Mouse (Mus musculus): ENCODE results near the gene Sowaha. TPM values are rescaled to one million over a fixed set of nuclear protein-coding genes. Genes with fewer than 3 reads are reported as not detected.

The Sowaha gene
- polyA plus RNA-seq, 1 experiment from 2014 or later = 0.58 TPM

GRCm38 (mm10) chr11:53436338-53436737 lies 43.7 kb downstream of the Sowaha start:
- H3K27me3 ChIP-seq (ENCODE audit: control insufficient read depth, insufficient read depth, low read length) = no peaks in the 10 kb centered on the region
- no peak overlapping the region for H3K27ac ChIP-seq (ENCODE audit: low read length)
- H3K4me2 ChIP-seq (ENCODE audit: low read depth, low read length) = no peak overlapping the region
- 0 out of 2 replicates have a peak, but pooled peaks cover 4% of the 10 kb centered on the region for H3K4me1 ChIP-seq (ENCODE audit: control insufficient read depth, insufficient read depth, low read length)
- no peak for ATAC-seq (ENCODE audit: insufficient read depth, low FRiP score)
- no peak overlapping the region for H3K4me3 ChIP-seq (replicated peaks; ENCODE audit: low read length)
- WGBS = 76% methylated on average over 6 of the region's 6 CpGs
- H3K9me3 ChIP-seq (replicated peaks; ENCODE audit: control insufficient read depth, low read length) = no peaks in the 10 kb centered on the region
- H3K36me3 ChIP-seq (ENCODE audit: control insufficient read depth, insufficient read depth, low read length) = no peaks in the 10 kb centered on the region
- no peak overlapping the region for H3K9ac ChIP-seq (ENCODE audit: low read length)

GRCm38 (mm10) chr11:53435504-53435903 lies 44.6 kb downstream of the Sowaha start:
- H3K27ac ChIP-seq (ENCODE audit: low read length) = no peak overlapping the region
- H3K4me2 ChIP-seq (ENCODE audit: low read depth, low read length) = no peak overlapping the region
- no peaks in the 10 kb centered on the region for H3K27me3 ChIP-seq (ENCODE audit: control insufficient read depth, insufficient read depth, low read length)
- no peak overlapping the region for H3K4me3 ChIP-seq (replicated peaks; ENCODE audit: low read length)
- WGBS = 80% methylated on average over 8 of the region's 8 CpGs
- H3K36me3 ChIP-seq (ENCODE audit: control insufficient read depth, insufficient read depth, low read length) = no peaks in the 10 kb centered on the region
- H3K4me1 ChIP-seq (ENCODE audit: control insufficient read depth, insufficient read depth, low read length) = 0 out of 2 replicates have a peak, but pooled peaks cover 5% of the 10 kb centered on the region
- no peaks in the 10 kb centered on the region for H3K9me3 ChIP-seq (replicated peaks; ENCODE audit: control insufficient read depth, low read length)
- ATAC-seq (ENCODE audit: insufficient read depth, low FRiP score) = no peak
- no peak overlapping the region for H3K9ac ChIP-seq (ENCODE audit: low read length)

GRCm38 (mm10) chr11:53433057-53433456 lies 47.0 kb downstream of the Sowaha start:
- no peak overlapping the region for H3K4me2 ChIP-seq (ENCODE audit: low read depth, low read length)
- no peak overlapping the region for H3K9ac ChIP-seq (ENCODE audit: low read length)
- no peak overlapping the region for H3K27ac ChIP-seq (ENCODE audit: low read length)
- no peaks in the 10 kb centered on the region for H3K9me3 ChIP-seq (replicated peaks; ENCODE audit: control insufficient read depth, low read length)
- WGBS = 50% methylated on average over 6 of the region's 6 CpGs
- 0 out of 2 replicates have a peak, but pooled peaks cover 8% of the 10 kb centered on the region for H3K36me3 ChIP-seq (ENCODE audit: control insufficient read depth, insufficient read depth, low read length)
- no peaks in the 10 kb centered on the region for H3K27me3 ChIP-seq (ENCODE audit: control insufficient read depth, insufficient read depth, low read length)
- H3K4me1 ChIP-seq (ENCODE audit: control insufficient read depth, insufficient read depth, low read length) = peaks cover 12% of the 10 kb centered on the region
- no peak for ATAC-seq (ENCODE audit: insufficient read depth, low FRiP score)
- no peak overlapping the region for H3K4me3 ChIP-seq (replicated peaks; ENCODE audit: low read length)

- 11% methylated on average over 9 of the region's 9 CpGs for WGBS
- peaks cover 12% of the 10 kb centered on the region for H3K4me1 ChIP-seq (ENCODE audit: control insufficient read depth, insufficient read depth, low read length)
- H3K27ac ChIP-seq (ENCODE audit: low read length) = peak overlapping the region; percentile 45
- 0 out of 2 replicates have a peak, but pooled peaks cover 9% of the 10 kb centered on the region for H3K36me3 ChIP-seq (ENCODE audit: control insufficient read depth, insufficient read depth, low read length)
- ATAC-seq (ENCODE audit: insufficient read depth, low FRiP score) = no peak; the same call in 1 of the 2 replicates
- no peaks in the 10 kb centered on the region for H3K9me3 ChIP-seq (replicated peaks; ENCODE audit: control insufficient read depth, low read length)
- H3K4me3 ChIP-seq (replicated peaks; ENCODE audit: low read length) = peak overlapping the region; percentile 79
- peak overlapping the region; percentile 49 for H3K4me2 ChIP-seq (ENCODE audit: low read depth, low read length)
- H3K27me3 ChIP-seq (ENCODE audit: control insufficient read depth, insufficient read depth, low read length) = no peaks in the 10 kb centered on the region
- H3K9ac ChIP-seq (ENCODE audit: low read length) = peak overlapping the region; percentile 91; the same call in 1 of the 2 replicates
These were observed 48.6 kb downstream of the Sowaha start for GRCm38 (mm10) chr11:53431347-53432056.

- H3K9me3 ChIP-seq (replicated peaks; ENCODE audit: control insufficient read depth, low read length) = no peaks in the 10 kb centered on the region
- H3K4me2 ChIP-seq (ENCODE audit: low read depth, low read length) = peak within 1 kb of the TSS; percentile 66
- H3K36me3 ChIP-seq (ENCODE audit: control insufficient read depth, insufficient read depth, low read length) = 0 out of 2 replicates have a peak, but pooled peaks cover 9% of the 10 kb centered on the region
- H3K27ac ChIP-seq (ENCODE audit: low read length) = peak within 1 kb of the TSS; percentile 48
- WGBS = under 1% methylated on average over 44 of the region's 44 CpGs
- H3K4me3 ChIP-seq (replicated peaks; ENCODE audit: low read length) = peak within 1 kb of the TSS; percentile 79
- peak within 1 kb of the TSS; percentile 91 for H3K9ac ChIP-seq (ENCODE audit: low read length)
- H3K27me3 ChIP-seq (ENCODE audit: control insufficient read depth, insufficient read depth, low read length) = no peaks in the 10 kb centered on the region
- peaks cover 12% of the 10 kb centered on the region for H3K4me1 ChIP-seq (ENCODE audit: control insufficient read depth, insufficient read depth, low read length)
- peak; percentile 97 for ATAC-seq (ENCODE audit: insufficient read depth, low FRiP score)
These were observed 49.3 kb downstream of the Sowaha start, which contains the start of the genes Uqcrq and Gdf9 for GRCm38 (mm10) chr11:53430670-53431346. Gene Uqcrq (minus strand): TSS chr11:53430831. Gene Gdf9 (plus strand): TSS chr11:53431023.

GRCm38 (mm10) chr11:53430300-53430669 lies 49.8 kb downstream of the Sowaha start:
- WGBS = under 1% methylated on average over 34 of the region's 34 CpGs
- ATAC-seq (ENCODE audit: insufficient read depth, low FRiP score) = peak; percentile 8; the same call in 1 of the 2 replicates

GRCm38 (mm10) chr11:53429182-53429581 lies 50.9 kb downstream of the Sowaha start:
- Histone ChIP-seq H3K36me3 (ENCODE audit: control insufficient read depth, insufficient read depth, low read length) (0 out of 2 replicates have a peak, but pooled peaks cover 9% of the 10 kb centered on the region), H3K27ac (ENCODE audit: low read length) (no peak overlapping the region), H3K4me1 (ENCODE audit: control insufficient read depth, insufficient read depth, low read length) (peaks cover 12% of the 10 kb centered on the region)

More at GRCm38 (mm10) chr11:53430300-53430669, 49.8 kb downstream of the Sowaha start:
- Histone ChIP-seq H3K4me1 (ENCODE audit: control insufficient read depth, insufficient read depth, low read length) (peaks cover 12% of the 10 kb centered on the region), H3K27ac (ENCODE audit: low read length) (peak overlapping the region; percentile 48; the same call in 1 of the 2 replicates), H3K4me3 (replicated peaks; ENCODE audit: low read length) (peak overlapping the region; percentile 79), H3K27me3 (ENCODE audit: control insufficient read depth, insufficient read depth, low read length) (no peaks in the 10 kb centered on the region), H3K36me3 (ENCODE audit: control insufficient read depth, insufficient read depth, low read length) (0 out of 2 replicates have a peak, but pooled peaks cover 9% of the 10 kb centered on the region), H3K4me2 (ENCODE audit: low read depth, low read length) (peak overlapping the region; percentile 66), H3K9ac (ENCODE audit: low read length) (peak overlapping the region; percentile 91), H3K9me3 (replicated peaks; ENCODE audit: control insufficient read depth, low read length) (no peaks in the 10 kb centered on the region)

GRCm38 (mm10) chr11:53428716-53429057 lies 51.4 kb downstream of the Sowaha start:
- H3K4me2 ChIP-seq (ENCODE audit: low read depth, low read length) = no peak overlapping the region
- WGBS = 95% methylated on average over 5 of the region's 5 CpGs
- H3K9me3 ChIP-seq (replicated peaks; ENCODE audit: control insufficient read depth, low read length) = no peaks in the 10 kb centered on the region
- no peak overlapping the region for H3K4me3 ChIP-seq (replicated peaks; ENCODE audit: low read length)
- H3K27ac ChIP-seq (ENCODE audit: low read length) = no peak overlapping the region
- H3K36me3 ChIP-seq (ENCODE audit: control insufficient read depth, insufficient read depth, low read length) = 0 out of 2 replicates have a peak, but pooled peaks cover 9% of the 10 kb centered on the region
- H3K27me3 ChIP-seq (ENCODE audit: control insufficient read depth, insufficient read depth, low read length) = no peaks in the 10 kb centered on the region
- peaks cover 12% of the 10 kb centered on the region for H3K4me1 ChIP-seq (ENCODE audit: control insufficient read depth, insufficient read depth, low read length)
- no peak for ATAC-seq (ENCODE audit: insufficient read depth, low FRiP score)
- H3K9ac ChIP-seq (ENCODE audit: low read length) = no peak overlapping the region

More at GRCm38 (mm10) chr11:53429182-53429581, 50.9 kb downstream of the Sowaha start:
- H3K9me3 ChIP-seq (replicated peaks; ENCODE audit: control insufficient read depth, low read length) = no peaks in the 10 kb centered on the region
- no peak overlapping the region for H3K9ac ChIP-seq (ENCODE audit: low read length)
- no peak for ATAC-seq (ENCODE audit: insufficient read depth, low FRiP score)
- 0 out of 2 replicates have a peak overlapping the region, but pooled peaks have one; percentile 79 for H3K4me3 ChIP-seq (replicated peaks; ENCODE audit: low read length)
- H3K4me2 ChIP-seq (ENCODE audit: low read depth, low read length) = peak overlapping the region; percentile 66; the same call in 1 of the 2 replicates
- H3K27me3 ChIP-seq (ENCODE audit: control insufficient read depth, insufficient read depth, low read length) = no peaks in the 10 kb centered on the region

All from stomach, embryonic 16.5 days (tissue).